Mouse (Mus musculus): Measurements from ENCODE around the gene Slc6a1.

DNA sequence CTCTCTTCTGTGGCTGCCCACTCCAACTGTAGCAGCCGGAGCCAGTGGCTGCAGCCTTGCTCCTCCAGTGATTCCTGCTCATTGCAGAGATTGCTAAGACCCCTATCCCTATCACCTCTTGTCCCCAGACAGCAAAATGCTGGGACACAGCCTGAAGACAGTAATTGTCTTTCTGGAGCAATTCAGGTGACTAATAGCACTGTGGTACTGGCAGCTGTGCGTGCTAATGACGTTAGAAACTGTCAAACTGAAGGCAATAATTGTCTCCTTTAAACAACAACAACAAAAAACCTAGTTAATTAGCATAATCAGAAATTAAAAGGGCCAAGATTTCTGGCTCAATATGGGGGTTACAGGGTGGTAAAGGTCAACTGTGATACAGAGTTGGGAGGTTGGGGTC, 18.4 kb upstream of the Slc6a1 start:
- TF ChIP-seq POLR2A (IDR thresholded peaks at IDR 0.05; ENCODE audit: low read depth, low read length) (no peak), CTCF (IDR thresholded peaks at IDR 0.05; ENCODE audit: extremely low read depth, insufficient read length, insufficient replicate concordance, low read depth, low read length) (no peak)

Data from small intestine, adult 2 months (tissue).